Mouse (Mus musculus): ENCODE data around the gene Col9a3.

DNA sequence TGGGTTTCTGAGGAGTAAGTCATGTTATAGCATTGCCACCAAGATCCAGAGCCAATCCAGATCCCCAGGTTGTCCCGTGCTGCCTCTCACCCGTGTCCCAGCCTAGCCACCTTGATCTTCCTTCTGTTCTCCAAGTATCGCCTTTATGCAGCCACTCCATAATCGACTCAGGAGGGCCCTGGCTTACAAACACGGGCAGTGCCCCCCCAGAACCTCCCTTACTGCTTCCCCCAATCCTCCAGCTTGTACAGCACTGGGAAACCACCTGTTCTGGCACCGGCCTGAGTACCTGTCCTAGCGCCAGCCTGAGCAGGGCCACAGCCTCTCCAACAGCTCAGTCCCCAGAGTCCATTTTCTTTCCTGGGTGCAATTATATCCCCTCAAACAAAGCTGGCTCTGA lies 57.1 kb downstream of the Col9a3 start:
- TF ChIP-seq CTCF (IDR thresholded peaks at IDR 0.05; ENCODE audit: low read depth, low read length) (no peak), POLR2A (IDR thresholded peaks at IDR 0.05; ENCODE audit: extremely low read depth, insufficient read depth, low read length) (no peak)

Measured in liver, adult 2 months (tissue).